ENCODE assay signal across 31 mouse cellular contexts in the genomic region with DNA sequence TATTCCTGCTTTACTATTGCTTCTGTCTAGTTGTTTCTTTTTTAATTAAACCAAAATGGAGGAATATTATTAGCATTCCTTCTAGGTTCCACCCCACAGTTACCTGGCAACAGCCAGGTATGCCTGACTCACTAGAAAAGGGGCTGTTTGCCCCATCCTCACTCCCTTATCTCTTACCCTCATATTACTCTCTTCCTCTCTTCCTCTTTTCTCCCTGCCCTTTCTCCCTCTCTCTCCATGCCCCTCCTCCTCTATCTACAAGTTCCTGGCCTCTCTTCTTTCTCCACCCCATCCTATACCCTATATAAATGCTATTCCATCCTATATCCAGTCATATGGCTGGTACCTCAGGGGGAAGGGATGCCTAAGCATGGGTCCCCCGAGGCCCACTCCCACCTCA.
"Had no signal": no experiment of that assay in that cellular context is flagged by ENCODE, and none has a peak within 500 bp of the region (broad histone marks: within the 10 kb centered on the region; RNA-seq: fewer than 3 reads in every experiment).

No protein-coding gene starts in this region.

- H3K36me3 ChIP-seq: liver, embryonic 15.5 days; midbrain, embryonic 15.5 days had no signal

- H3K27me3 ChIP-seq: limb, embryonic 12.5 days; limb, embryonic 13.5 days; limb, embryonic 15.5 days; liver, embryonic 13.5 days; liver, embryonic 15.5 days; lung, embryonic 15.5 days; megakaryocyte, embryonic 14.5 days; midbrain, embryonic 12.5 days; midbrain, embryonic 13.5 days; midbrain, embryonic 15.5 days; neural tube, embryonic 12.5 days; neural tube, embryonic 13.5 days had no signal

- DNase-seq: left cerebral cortex, postnatal 4 days; liver; liver, embryonic 13.5 days; lung, adult 18-20 months; lung, adult 2 months; lung, embryonic 14.5 days; lung, postnatal 10 days; lung, postnatal 14 days; lung, postnatal 36 days; lung, postnatal 4 days; midbrain, embryonic 14.5 days had no signal

- H3K4me1 ChIP-seq: limb, embryonic 10.5 days; limb, embryonic 12.5 days; limb, embryonic 13.5 days; limb, embryonic 15.5 days; liver, embryonic 13.5 days; liver, embryonic 15.5 days; lung, embryonic 15.5 days; megakaryocyte, embryonic 14.5 days; midbrain, embryonic 10.5 days; midbrain, embryonic 12.5 days; midbrain, embryonic 13.5 days; midbrain, embryonic 15.5 days; neural tube, embryonic 12.5 days; neural tube, embryonic 13.5 days had no signal

- H3K27ac ChIP-seq: limb, embryonic 10.5 days; limb, embryonic 12.5 days; limb, embryonic 13.5 days; limb, embryonic 15.5 days; liver, embryonic 13.5 days; liver, embryonic 14.5 days; liver, embryonic 15.5 days; lung, embryonic 15.5 days; macrophage; midbrain, embryonic 10.5 days; midbrain, embryonic 12.5 days; midbrain, embryonic 13.5 days; midbrain, embryonic 15.5 days; neural tube, embryonic 12.5 days; neural tube, embryonic 13.5 days had no signal

- H3K4me3 ChIP-seq: limb, embryonic 10.5 days; limb, embryonic 12.5 days; limb, embryonic 13.5 days; limb, embryonic 15.5 days; liver, embryonic 13.5 days; liver, embryonic 15.5 days; lung, embryonic 15.5 days; megakaryocyte, embryonic 14.5 days; midbrain, embryonic 10.5 days; midbrain, embryonic 12.5 days; midbrain, embryonic 13.5 days; midbrain, embryonic 15.5 days; myocyte; neural tube, embryonic 12.5 days; neural tube, embryonic 13.5 days had no signal

- H3K4me2 ChIP-seq: limb, embryonic 12.5 days; limb, embryonic 13.5 days; limb, embryonic 15.5 days; liver, embryonic 11.5 days; liver, embryonic 13.5 days; liver, embryonic 15.5 days; lung, embryonic 14.5 days; lung, embryonic 15.5 days; midbrain, embryonic 11.5 days; midbrain, embryonic 12.5 days; midbrain, embryonic 13.5 days; midbrain, embryonic 15.5 days; neural tube, embryonic 12.5 days; neural tube, embryonic 13.5 days had no signal

- H3K9ac ChIP-seq: limb, embryonic 12.5 days; limb, embryonic 13.5 days; limb, embryonic 15.5 days; liver, embryonic 13.5 days; liver, embryonic 14.5 days; liver, embryonic 15.5 days; lung, embryonic 14.5 days; lung, embryonic 15.5 days; midbrain, embryonic 12.5 days; midbrain, embryonic 13.5 days; midbrain, embryonic 15.5 days; neural tube, embryonic 12.5 days; neural tube, embryonic 13.5 days had no signal

- H3K9me3 ChIP-seq: limb, embryonic 10.5 days; liver, embryonic 13.5 days; liver, embryonic 15.5 days; lung, embryonic 15.5 days; midbrain, embryonic 15.5 days had no signal

- ATAC-seq: lung, postnatal 0 days; midbrain, embryonic 13.5 days; midbrain, embryonic 15.5 days; midbrain, embryonic 16.5 days had no signal
